Comparison of ENCODE assay signal across 31 mouse cellular contexts in the genomic region with DNA sequence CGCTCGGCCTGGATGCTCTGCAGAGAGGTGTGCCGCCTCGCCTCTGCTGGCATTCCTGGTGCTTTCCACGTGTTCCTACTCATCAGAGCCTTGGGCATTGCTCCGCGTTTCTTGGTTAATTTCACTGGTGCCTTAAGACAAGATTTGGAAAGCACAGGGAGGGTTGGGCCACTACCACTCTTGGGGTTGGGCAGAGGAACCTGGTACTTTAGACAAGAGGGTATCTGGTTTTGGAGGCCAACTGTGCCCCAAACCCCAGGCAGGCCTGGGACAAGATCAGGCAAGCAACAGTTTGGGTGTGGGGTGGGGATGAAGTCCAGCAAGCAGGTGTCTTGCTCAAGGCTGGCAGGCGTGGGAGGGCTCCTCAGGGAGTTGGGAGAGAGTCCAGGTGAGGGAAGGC.
"Had no signal": no experiment of that assay in that cellular context is flagged by ENCODE, and none has a peak within 500 bp of the region (broad histone marks: within the 10 kb centered on the region; RNA-seq: fewer than 3 reads in every experiment).

No protein-coding gene starts in this region.

- DNase-seq: left cerebral cortex, postnatal 4 days; liver; liver, embryonic 13.5 days; liver, postnatal 0 days; lung, adult 18-20 months; lung, adult 2 months; lung, embryonic 14.5 days; lung, postnatal 10 days; lung, postnatal 14 days; lung, postnatal 36 days; lung, postnatal 4 days; midbrain, embryonic 14.5 days had no signal

- H3K36me3 ChIP-seq: limb, embryonic 10.5 days; limb, embryonic 12.5 days; limb, embryonic 13.5 days; limb, embryonic 15.5 days; liver, embryonic 12.5 days; liver, embryonic 13.5 days; liver, embryonic 15.5 days; lung, embryonic 15.5 days; midbrain, embryonic 10.5 days; midbrain, embryonic 12.5 days; midbrain, embryonic 13.5 days; midbrain, embryonic 15.5 days; neural tube, embryonic 12.5 days had no signal

- H3K4me1 ChIP-seq: limb, embryonic 10.5 days; limb, embryonic 12.5 days; limb, embryonic 13.5 days; limb, embryonic 15.5 days; liver, embryonic 12.5 days; liver, embryonic 13.5 days; lung, embryonic 15.5 days; midbrain, embryonic 10.5 days; midbrain, embryonic 12.5 days; midbrain, embryonic 13.5 days; midbrain, embryonic 15.5 days; neural tube, embryonic 12.5 days had no signal

- H3K4me3 ChIP-seq: left cerebral cortex, adult 2 months; limb, embryonic 10.5 days; limb, embryonic 12.5 days; limb, embryonic 13.5 days; limb, embryonic 15.5 days; liver, embryonic 12.5 days; liver, embryonic 13.5 days; liver, embryonic 15.5 days; lung, embryonic 15.5 days; megakaryocyte, embryonic 14.5 days; midbrain, embryonic 10.5 days; midbrain, embryonic 12.5 days; midbrain, embryonic 13.5 days; midbrain, embryonic 15.5 days; myocyte; neural tube, embryonic 12.5 days had no signal

- H3K4me2 ChIP-seq: limb, embryonic 12.5 days; limb, embryonic 13.5 days; limb, embryonic 15.5 days; liver, embryonic 11.5 days; liver, embryonic 12.5 days; liver, embryonic 13.5 days; liver, embryonic 15.5 days; lung, embryonic 14.5 days; lung, embryonic 15.5 days; midbrain, embryonic 12.5 days; midbrain, embryonic 13.5 days; midbrain, embryonic 15.5 days; neural tube, embryonic 12.5 days had no signal

- H3K27ac ChIP-seq: left cerebral cortex, adult 2 months; limb, embryonic 10.5 days; limb, embryonic 12.5 days; limb, embryonic 13.5 days; limb, embryonic 15.5 days; liver, embryonic 12.5 days; liver, embryonic 13.5 days; liver, embryonic 14.5 days; liver, embryonic 15.5 days; lung, embryonic 15.5 days; macrophage; midbrain, embryonic 10.5 days; midbrain, embryonic 12.5 days; midbrain, embryonic 13.5 days; midbrain, embryonic 15.5 days; neural tube, embryonic 12.5 days had no signal

- H3K9me3 ChIP-seq: limb, embryonic 10.5 days; limb, embryonic 12.5 days; limb, embryonic 13.5 days; limb, embryonic 15.5 days; liver, embryonic 12.5 days; liver, embryonic 13.5 days; liver, embryonic 15.5 days; lung, embryonic 15.5 days; midbrain, embryonic 10.5 days; midbrain, embryonic 12.5 days; midbrain, embryonic 13.5 days; midbrain, embryonic 15.5 days; neural tube, embryonic 12.5 days had no signal

- H3K27me3 ChIP-seq: limb, embryonic 12.5 days; limb, embryonic 13.5 days; limb, embryonic 15.5 days; liver, embryonic 12.5 days; liver, embryonic 13.5 days; liver, embryonic 15.5 days; lung, embryonic 15.5 days; midbrain, embryonic 12.5 days; midbrain, embryonic 13.5 days; midbrain, embryonic 15.5 days; neural tube, embryonic 12.5 days had no signal

- ATAC-seq: liver, embryonic 12.5 days; liver, postnatal 0 days; lung, postnatal 0 days; midbrain, embryonic 13.5 days; midbrain, embryonic 15.5 days had no signal

- H3K9ac ChIP-seq: limb, embryonic 12.5 days; limb, embryonic 13.5 days; limb, embryonic 15.5 days; liver, embryonic 12.5 days; liver, embryonic 13.5 days; liver, embryonic 14.5 days; liver, embryonic 15.5 days; liver, postnatal 0 days; lung, embryonic 14.5 days; lung, embryonic 15.5 days; midbrain, embryonic 12.5 days; midbrain, embryonic 13.5 days; midbrain, embryonic 15.5 days; neural tube, embryonic 12.5 days had no signal
